Mouse (Mus musculus) bone marrow macrophage, adult 2 months (primary cell): Measurements from ENCODE around the gene Gm17359.

Experiments used
- CTCF ChIP-seq: IDR thresholded peaks from 2 replicates; pipeline ENCODE4 v1.5.1; 2012; ENCODE audit warnings: low read depth, mild to moderate bottlenecking, low read length, moderate library complexity
- POLR2A ChIP-seq: IDR thresholded peaks from 2 replicates; pipeline ENCODE4 v1.6.1; 2012; ENCODE audit warnings: mild to moderate bottlenecking, low read depth, low read length, borderline replicate concordance

GRCm38 (mm10) chr3:79409927-79410628 lies 73.6 kb downstream of the Gm17359 start:
- TF ChIP-seq POLR2A (no peak), CTCF (no peak)
